Mouse (Mus musculus) small intestine, adult 2 months (tissue): Measurements from ENCODE around the gene Epha3.

ENCODE experiments used
- CTCF ChIP-seq: fragments of 200-500 bp; IDR thresholded peaks from 2 replicates; pipeline ENCODE4 v1.5.1; 2012; ENCODE audit warnings: low read depth, mild to moderate bottlenecking, control low read depth, inconsistent platforms, low read length, moderate library complexity, mixed read lengths; ENCODE audit not compliant: insufficient replicate concordance, insufficient read length; ENCODE audit errors: extremely low read depth
- POLR2A ChIP-seq: fragments of 200-500 bp; IDR thresholded peaks from 2 replicates; pipeline ENCODE4 v1.6.1; 2012; ENCODE audit warnings: low read depth, mild to moderate bottlenecking, control low read depth, inconsistent platforms, low read length, moderate library complexity

DNA sequence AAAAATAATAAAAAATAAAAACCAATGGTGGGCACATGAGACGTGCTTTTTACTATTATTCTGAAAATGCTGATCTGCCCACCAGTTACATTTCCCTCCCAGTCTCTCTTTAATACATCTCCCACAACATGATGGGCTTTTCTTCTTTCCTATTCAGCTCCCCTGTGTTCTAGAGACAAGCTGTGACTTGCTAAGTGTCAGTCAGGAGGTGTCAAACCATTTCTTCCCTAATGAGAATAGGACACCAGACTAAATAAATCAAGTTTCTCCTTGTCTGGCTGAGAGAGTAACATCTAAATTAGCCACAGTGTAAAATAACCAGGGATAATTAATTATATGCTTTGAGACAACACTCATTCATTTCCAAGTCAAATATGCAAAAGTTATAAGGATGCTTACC, 144.7 kb downstream of the Epha3 start:
- TF ChIP-seq POLR2A, result no peak
- no peak for TF ChIP-seq CTCF
